Mouse (Mus musculus) myocyte (in vitro differentiated cells): Measurements from ENCODE around the gene Sike1.

ENCODE experiments used
- E2F4 ChIP-seq: IDR thresholded peaks from one replicate; pipeline ENCODE4 v1.6.1; 2011; ENCODE audit warnings: mild to moderate bottlenecking, control low read depth, moderate library complexity; ENCODE audit not compliant: insufficient read depth
- MAX ChIP-seq: IDR thresholded peaks from one replicate; pipeline ENCODE4 v1.6.1; 2011; ENCODE audit warnings: low read depth, mild to moderate bottlenecking, control low read depth
- MYOG ChIP-seq, 3 experiments: IDR thresholded peaks; one replicate each; pipeline ENCODE4 v1.6.1; 2011; ENCODE audit warnings: control low read depth in 2 of 3, low read depth in 2 of 3, mild to moderate bottlenecking in 2 of 3; ENCODE audit not compliant: insufficient read length in 2 of 3, control insufficient read depth in 1 of 3, insufficient read depth in 1 of 3
- POLR2A ChIP-seq: IDR thresholded peaks from one replicate; pipeline ENCODE4 v1.6.1; 2011; ENCODE audit warnings: low read depth, mild to moderate bottlenecking, control low read depth, moderate library complexity; ENCODE audit not compliant: insufficient read length
- TCF12 ChIP-seq: IDR thresholded peaks from one replicate; pipeline ENCODE4 v1.6.1; 2011; ENCODE audit warnings: mild to moderate bottlenecking, control low read depth; ENCODE audit not compliant: poor library complexity, insufficient read depth, severe bottlenecking

- no peak for TF ChIP-seq POLR2A
- TF ChIP-seq MAX = no peak
- TF ChIP-seq TCF12 = no peak
- no peak for TF ChIP-seq MYOG (IDR thresholded peaks at IDR 0.05; ENCODE audit: control insufficient read depth in 1 of 3, insufficient read depth in 1 of 3, insufficient read length in 2 of 3, low read depth in 2 of 3)
- no peak for TF ChIP-seq E2F4
These were observed 15.8 kb upstream of the Sike1 start for GRCm38 (mm10) chr3:102979550-102980348.
